18 mouse cellular contexts compared by ENCODE assay signal in genomic region chr17:24953291-24953690, GRCm38 (mm10). TPM values are rescaled to one million over a fixed set of nuclear protein-coding genes. Genes with fewer than 3 reads are reported as not detected.
DNase-seq lines count a peak whose midpoint lies in the region; ATAC-seq and TF ChIP-seq lines count a peak whose summit lies in the region.
"Had no signal": no experiment of that assay in that cellular context is flagged by ENCODE, and none has a peak within 500 bp of the region (broad histone marks: within the 10 kb centered on the region; RNA-seq: fewer than 3 reads in every experiment).

No protein-coding gene starts in this region.

- no peak for ATAC-seq in liver, embryonic 11.5 days (replicated peaks; ENCODE audit: low FRiP score)
- ATAC-seq in kidney, embryonic 15.5 days (replicated peaks; ENCODE audit: low FRiP score) = 0 out of 2 replicates have a peak, but pooled peaks have one; percentile 49
- ATAC-seq in midbrain, postnatal 0 days (ENCODE audit: low FRiP score) = no peak
- ATAC-seq: CD4-positive, CD25-positive, alpha-beta regulatory T cell, adult 4 months; forebrain, embryonic 13.5 days; lung, postnatal 0 days had no signal

- H3K4me3 ChIP-seq in liver, embryonic 11.5 days (ENCODE audit: low read depth, low read length) = no peak overlapping the region
- no peak overlapping the region for H3K4me3 ChIP-seq in kidney, embryonic 15.5 days (replicated peaks)
- no peak overlapping the region for H3K4me3 ChIP-seq in small intestine, adult 2 months (ENCODE audit: low read depth, low read length)
- no peak overlapping the region for H3K4me3 ChIP-seq in midbrain, postnatal 0 days (ENCODE audit: low read depth, low read length)
- H3K4me3 ChIP-seq: embryonic facial prominence, embryonic 10.5 days; forebrain, embryonic 13.5 days; heart, embryonic 12.5 days; limb, embryonic 12.5 days had no signal

- no peaks in the 10 kb centered on the region for H3K27me3 ChIP-seq in liver, embryonic 11.5 days (replicated peaks; ENCODE audit: control insufficient read depth, insufficient read depth, low read length)
- H3K27me3 ChIP-seq in kidney, embryonic 15.5 days = no peaks in the 10 kb centered on the region
- no peaks in the 10 kb centered on the region for H3K27me3 ChIP-seq in small intestine, adult 2 months (ENCODE audit: control insufficient read depth, insufficient read depth, low read length)
- no peaks in the 10 kb centered on the region for H3K27me3 ChIP-seq in midbrain, postnatal 0 days (ENCODE audit: insufficient read depth, low read length)
- H3K27me3 ChIP-seq: forebrain, embryonic 13.5 days; heart, embryonic 12.5 days; limb, embryonic 12.5 days had no signal

- no peaks in the 10 kb centered on the region for H3K9me3 ChIP-seq in liver, embryonic 11.5 days (ENCODE audit: control insufficient read depth, low read length)
- H3K9me3 ChIP-seq in kidney, embryonic 15.5 days (replicated peaks) = no peaks in the 10 kb centered on the region
- no peaks in the 10 kb centered on the region for H3K9me3 ChIP-seq in midbrain, postnatal 0 days (ENCODE audit: low read length)
- H3K9me3 ChIP-seq: embryonic facial prominence, embryonic 10.5 days; forebrain, embryonic 13.5 days; G1E; heart, embryonic 12.5 days; limb, embryonic 12.5 days had no signal

- intact Hi-C loops in left cerebral cortex, postnatal 10 days (cut with DNase I) = no loop called here

- no peak overlapping the region for H3K27ac ChIP-seq in liver, embryonic 11.5 days (ENCODE audit: low read depth, low read length)
- H3K27ac ChIP-seq in kidney, embryonic 15.5 days = peak overlapping the region; percentile 72
- peak overlapping the region; percentile 52; the same call in 1 of the 2 replicates for H3K27ac ChIP-seq in small intestine, adult 2 months (ENCODE audit: insufficient read depth, low read depth, low read length)
- H3K27ac ChIP-seq in midbrain, postnatal 0 days (ENCODE audit: low read depth, low read length) = no peak overlapping the region
- H3K27ac ChIP-seq: embryonic facial prominence, embryonic 10.5 days; forebrain, embryonic 13.5 days; hindbrain, embryonic 14.5 days; limb, embryonic 12.5 days had no signal

- no peak for TF ChIP-seq POLR2A in small intestine, adult 2 months (IDR thresholded peaks at IDR 0.05; ENCODE audit: low read depth, low read length)

- peaks cover 15% of the 10 kb centered on the region for H3K4me1 ChIP-seq in liver, embryonic 11.5 days (replicated peaks; ENCODE audit: control insufficient read depth, insufficient read depth, low read length)
- peaks cover 12% of the 10 kb centered on the region; the same call in 1 of the 2 replicates for H3K4me1 ChIP-seq in kidney, embryonic 15.5 days
- peaks cover 15% of the 10 kb centered on the region for H3K4me1 ChIP-seq in small intestine, adult 2 months (ENCODE audit: control insufficient read depth, insufficient read depth, insufficient read length, low read length)
- no peaks in the 10 kb centered on the region for H3K4me1 ChIP-seq in midbrain, postnatal 0 days (ENCODE audit: insufficient read depth, low read length)
- H3K4me1 ChIP-seq: embryonic facial prominence, embryonic 10.5 days; forebrain, embryonic 13.5 days; heart, embryonic 12.5 days; limb, embryonic 12.5 days had no signal

- no peak for TF ChIP-seq CTCF in small intestine, adult 2 months (IDR thresholded peaks at IDR 0.05; ENCODE audit: extremely low read depth, insufficient read length, insufficient replicate concordance, low read depth, low read length)
- TF ChIP-seq CTCF in midbrain, postnatal 0 days (IDR thresholded peaks at IDR 0.05) = no peak

- H3K4me2 ChIP-seq in liver, embryonic 11.5 days = no peak overlapping the region
- H3K4me2 ChIP-seq in kidney, embryonic 15.5 days = no peak overlapping the region
- H3K4me2 ChIP-seq in midbrain, postnatal 0 days (ENCODE audit: low read depth, low read length, poor library complexity, severe bottlenecking) = no peak overlapping the region
- H3K4me2 ChIP-seq: forebrain, embryonic 13.5 days; heart, embryonic 12.5 days; hindbrain, embryonic 14.5 days; limb, embryonic 12.5 days had no signal

- peaks cover 27% of the 10 kb centered on the region for H3K36me3 ChIP-seq in liver, embryonic 11.5 days (ENCODE audit: control insufficient read depth, insufficient read depth, low read length)
- peaks cover 87% of the 10 kb centered on the region for H3K36me3 ChIP-seq in kidney, embryonic 15.5 days
- peaks cover 17% of the 10 kb centered on the region for H3K36me3 ChIP-seq in small intestine, adult 2 months (ENCODE audit: control insufficient read depth, insufficient read depth, low read length)
- peaks cover 35% of the 10 kb centered on the region for H3K36me3 ChIP-seq in midbrain, postnatal 0 days (ENCODE audit: insufficient read depth, low read length)

- 86% methylated on average over 2 of the region's 2 CpGs for WGBS in liver, embryonic 11.5 days
- 73% methylated on average over 2 of the region's 2 CpGs for WGBS in kidney, embryonic 15.5 days
- WGBS in large intestine, adult 2 months = 37% methylated on average over 2 of the region's 2 CpGs
- WGBS in small intestine, adult 2 months = 32% methylated on average over 2 of the region's 2 CpGs
- WGBS in midbrain, postnatal 0 days = 97% methylated on average over 2 of the region's 2 CpGs

- no peak overlapping the region for H3K9ac ChIP-seq in liver, embryonic 11.5 days (ENCODE audit: low read depth, low read length)
- no peak overlapping the region for H3K9ac ChIP-seq in kidney, embryonic 15.5 days
- no peak overlapping the region for H3K9ac ChIP-seq in midbrain, postnatal 0 days (replicated peaks; ENCODE audit: low read length, poor library complexity, severe bottlenecking)
- H3K9ac ChIP-seq: heart, embryonic 12.5 days; hindbrain, embryonic 14.5 days; limb, embryonic 12.5 days had no signal

- DNase-seq in liver = peak; percentile 11
- no peak for DNase-seq in liver, embryonic 11.5 days (ENCODE audit: low spot score)
- DNase-seq in large intestine, adult 2 months (ENCODE audit: low read depth, low spot score) = peak; percentile 72
- no peak for DNase-seq in midbrain, postnatal 0 days (ENCODE audit: low spot score)
- DNase-seq in left cerebral cortex, postnatal 10 days (ENCODE audit: extremely low spot score in 1 of 2, low spot score in 2 of 2) = no peak
- DNase-seq in cerebellum, postnatal 14 days = no peak
- DNase-seq: cerebellum, postnatal 10 days; thymus, postnatal 4 days had no signal

RNA-seq across cellular contexts. Expression of gene Jpt2, which starts 7.2 kb away (rescaled TPM):
- 164 and 168 TPM in 2 replicates for polyA plus RNA-seq in liver, embryonic 11.5 days (2014; fragmentation: Nextera tagmentation; extraction: Ambion mirVana)
- polyA plus RNA-seq in kidney, embryonic 15.5 days (2015; fragmentation: Nextera tagmentation; extraction: Ambion mirVana) = 219 and 228 TPM in 2 replicates
- polyA plus RNA-seq in large intestine, adult 2 months (2012; rRNA removed) = 35.4 and 42.4 TPM in 2 replicates
- 13.3 and 18.2 TPM in 2 replicates for polyA plus RNA-seq in small intestine, adult 2 months (2012; rRNA removed)
- total RNA-seq in midbrain, postnatal 0 days (2014; rRNA removed) = 60.7 and 61.0 TPM in 2 replicates
- polyA plus RNA-seq in midbrain, postnatal 0 days (2015; fragmentation: Nextera tagmentation; extraction: Ambion mirVana) = 64.5 and 66.7 TPM in 2 replicates
- 10 to 100 TPM; 11.9 to 13.1 TPM for total RNA-seq in left cerebral cortex, postnatal 10 days (2021)

RNA-seq across cellular contexts. Expression of gene Mapk8ip3, which starts 16.5 kb away (rescaled TPM):
- 19.8 and 28.0 TPM in 2 replicates for polyA plus RNA-seq in liver, embryonic 11.5 days (2014; fragmentation: Nextera tagmentation; extraction: Ambion mirVana)
- polyA plus RNA-seq in kidney, embryonic 15.5 days (2015; fragmentation: Nextera tagmentation; extraction: Ambion mirVana) = 24.3 and 31.1 TPM in 2 replicates
- 41.0 and 69.6 TPM in 2 replicates for polyA plus RNA-seq in large intestine, adult 2 months (2012; rRNA removed)
- 37.0 and 51.7 TPM in 2 replicates for polyA plus RNA-seq in small intestine, adult 2 months (2012; rRNA removed)
- total RNA-seq in midbrain, postnatal 0 days (2014; rRNA removed) = 153 and 168 TPM in 2 replicates
- 70.5 and 72.5 TPM in 2 replicates for polyA plus RNA-seq in midbrain, postnatal 0 days (2015; fragmentation: Nextera tagmentation; extraction: Ambion mirVana)
- 100 to 1,000 TPM; 288 to 297 TPM for total RNA-seq in left cerebral cortex, postnatal 10 days (2021)

RNA-seq across cellular contexts. Expression of gene Nme3, which starts 57.0 kb away (rescaled TPM):
- polyA plus RNA-seq in liver, embryonic 11.5 days (2014; fragmentation: Nextera tagmentation; extraction: Ambion mirVana) = 70.5 and 76.3 TPM in 2 replicates
- polyA plus RNA-seq in kidney, embryonic 15.5 days (2015; fragmentation: Nextera tagmentation; extraction: Ambion mirVana) = 77.2 and 80.0 TPM in 2 replicates
- 61.2 and 62.9 TPM in 2 replicates for polyA plus RNA-seq in large intestine, adult 2 months (2012; rRNA removed)
- polyA plus RNA-seq in small intestine, adult 2 months (2012; rRNA removed) = 29.4 and 52.4 TPM in 2 replicates
- 54.4 and 65.3 TPM in 2 replicates for total RNA-seq in midbrain, postnatal 0 days (2014; rRNA removed)
- 98.3 and 105 TPM in 2 replicates for polyA plus RNA-seq in midbrain, postnatal 0 days (2015; fragmentation: Nextera tagmentation; extraction: Ambion mirVana)
- total RNA-seq in left cerebral cortex, postnatal 10 days (2021) = 10 to 100 TPM; 42.2 to 43.5 TPM

RNA-seq across cellular contexts. Expression of gene Mrps34, which starts 58.4 kb away (rescaled TPM):
- polyA plus RNA-seq in liver, embryonic 11.5 days (2014; fragmentation: Nextera tagmentation; extraction: Ambion mirVana) = 123 and 129 TPM in 2 replicates
- polyA plus RNA-seq in kidney, embryonic 15.5 days (2015; fragmentation: Nextera tagmentation; extraction: Ambion mirVana) = 94.0 and 105 TPM in 2 replicates
- polyA plus RNA-seq in large intestine, adult 2 months (2012; rRNA removed) = 119 and 144 TPM in 2 replicates
- polyA plus RNA-seq in small intestine, adult 2 months (2012; rRNA removed) = 244 and 319 TPM in 2 replicates
- total RNA-seq in midbrain, postnatal 0 days (2014; rRNA removed) = 43.8 and 46.1 TPM in 2 replicates
- polyA plus RNA-seq in midbrain, postnatal 0 days (2015; fragmentation: Nextera tagmentation; extraction: Ambion mirVana) = 128 and 131 TPM in 2 replicates
- total RNA-seq in left cerebral cortex, postnatal 10 days (2021) = 10 to 100 TPM; 58.4 to 64.8 TPM

RNA-seq across cellular contexts. Expression of gene Eme2, which starts 58.4 kb away (rescaled TPM):
- polyA plus RNA-seq in liver, embryonic 11.5 days (2014; fragmentation: Nextera tagmentation; extraction: Ambion mirVana) = 21.9 and 23.4 TPM in 2 replicates
- 31.5 and 33.1 TPM in 2 replicates for polyA plus RNA-seq in kidney, embryonic 15.5 days (2015; fragmentation: Nextera tagmentation; extraction: Ambion mirVana)
- 21.6 and 34.0 TPM in 2 replicates for polyA plus RNA-seq in large intestine, adult 2 months (2012; rRNA removed)
- 20.3 and 21.0 TPM in 2 replicates for polyA plus RNA-seq in small intestine, adult 2 months (2012; rRNA removed)
- 29.7 and 31.7 TPM in 2 replicates for total RNA-seq in midbrain, postnatal 0 days (2014; rRNA removed)
- 20.2 and 22.5 TPM in 2 replicates for polyA plus RNA-seq in midbrain, postnatal 0 days (2015; fragmentation: Nextera tagmentation; extraction: Ambion mirVana)
- 10 to 100 TPM; 53.9 to 56.6 TPM for total RNA-seq in left cerebral cortex, postnatal 10 days (2021)

Comparison
In these comparisons a context has a peak if more than half of its experiments do, and no peak if none do; other contexts are left out.
1. DNase-seq: peak in liver (single experiment) and large intestine, adult 2 months (single experiment); none in liver, embryonic 11.5 days (single experiment), midbrain, postnatal 0 days (single experiment), left cerebral cortex, postnatal 10 days (0 of 2) and cerebellum, postnatal 14 days (0 of 2).
2. H3K27ac ChIP-seq: peak in kidney, embryonic 15.5 days (single experiment) and small intestine, adult 2 months (single experiment); none in liver, embryonic 11.5 days (single experiment) and midbrain, postnatal 0 days (single experiment).